Mouse (Mus musculus): ENCODE results near the gene Zfp462. TPM values are rescaled to one million over a fixed set of nuclear protein-coding genes. Genes with fewer than 3 reads are reported as not detected.
"Not testable (repeated sequence)": the region's sequence is repeated elsewhere in the genome, so short reads cannot be mapped to it uniquely, and the experiment has no call there.

Zfp462 gene
- 10 to 100 TPM; 39.9 to 61.7 TPM for total RNA-seq (2021)
- long read RNA-seq, experiment 1, partial matches to known transcripts = 4 of 7 reads
- long read RNA-seq, experiment 1, other reads (novel, unspliced or antisense) = 3 of 7 reads
- long read RNA-seq, experiment 2, partial matches to known transcripts = 1 of 2 reads
- long read RNA-seq, experiment 2, other reads (novel, unspliced or antisense) = 1 of 2 reads

DNA sequence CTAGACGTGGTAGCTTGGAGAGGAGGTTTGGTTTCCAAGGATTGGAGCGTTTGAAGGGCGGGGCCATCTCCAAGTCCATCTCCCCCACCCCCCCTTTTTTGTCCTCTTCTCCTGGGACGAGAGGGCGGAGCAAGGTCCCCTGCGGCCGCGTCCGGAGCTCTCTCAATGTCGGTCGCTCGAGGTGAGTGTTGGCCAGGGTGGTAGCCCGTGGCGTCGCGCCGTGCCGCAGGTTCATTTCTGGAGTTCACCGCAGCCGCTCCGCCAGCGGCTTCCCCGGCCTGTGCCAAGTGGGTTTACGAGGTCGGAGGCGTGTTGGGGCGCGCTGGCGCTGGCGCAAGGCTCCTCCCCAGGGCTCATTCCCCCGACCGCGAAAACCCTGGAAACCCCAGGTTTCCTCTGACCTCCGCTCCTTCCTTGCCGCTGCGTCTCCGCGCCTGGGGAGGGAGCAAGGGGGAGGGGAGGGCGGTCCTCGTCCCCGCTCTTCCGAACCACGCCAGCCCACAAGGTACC, at the start of gene Zfp462:
Gene Zfp462 (plus strand): TSS at position 128 of the 510 bp plus-strand sequence.
- peak; percentile 74 to 81 for DNase-seq

DNA sequence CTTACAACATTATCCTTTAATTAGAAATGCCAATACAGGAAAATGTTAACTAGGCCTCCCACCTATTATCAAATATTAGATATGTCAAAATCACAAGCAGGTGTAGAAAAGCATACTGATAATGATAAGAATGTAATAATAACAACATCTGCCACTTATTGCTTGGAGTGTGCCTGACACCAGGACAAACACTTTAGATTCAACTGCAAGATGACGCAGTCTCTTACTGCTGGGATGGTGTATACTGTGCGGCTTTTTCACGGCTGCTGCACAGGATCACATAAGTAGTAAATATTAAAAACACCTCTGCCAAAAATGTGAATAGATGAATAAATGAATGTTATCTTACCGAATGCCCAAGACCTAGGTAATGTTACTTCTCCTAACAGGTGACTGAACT, 48.8 kb upstream of the Zfp462 start:
- no peak for DNase-seq

DNA sequence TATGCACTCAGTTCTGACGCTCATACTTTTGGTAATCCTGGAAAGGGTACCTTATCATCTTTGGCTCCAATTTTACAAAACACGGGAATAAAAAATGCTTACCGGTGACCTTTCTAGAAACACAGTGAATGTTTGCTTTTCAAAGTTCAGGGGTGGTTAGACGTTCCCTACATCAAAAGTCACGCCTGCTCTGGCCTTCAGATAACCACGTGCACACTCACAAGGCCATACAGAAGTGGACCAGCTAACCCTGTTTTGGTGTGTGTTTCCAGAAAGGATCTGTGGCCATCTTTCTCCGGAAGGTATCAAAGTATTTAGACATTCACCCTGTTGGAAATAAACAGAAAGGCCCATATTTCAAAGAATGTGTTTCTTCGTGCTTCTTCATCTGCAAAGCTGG, 40.2 kb upstream of the Zfp462 start:
- DNase-seq = peak; percentile 35 to 53

DNA sequence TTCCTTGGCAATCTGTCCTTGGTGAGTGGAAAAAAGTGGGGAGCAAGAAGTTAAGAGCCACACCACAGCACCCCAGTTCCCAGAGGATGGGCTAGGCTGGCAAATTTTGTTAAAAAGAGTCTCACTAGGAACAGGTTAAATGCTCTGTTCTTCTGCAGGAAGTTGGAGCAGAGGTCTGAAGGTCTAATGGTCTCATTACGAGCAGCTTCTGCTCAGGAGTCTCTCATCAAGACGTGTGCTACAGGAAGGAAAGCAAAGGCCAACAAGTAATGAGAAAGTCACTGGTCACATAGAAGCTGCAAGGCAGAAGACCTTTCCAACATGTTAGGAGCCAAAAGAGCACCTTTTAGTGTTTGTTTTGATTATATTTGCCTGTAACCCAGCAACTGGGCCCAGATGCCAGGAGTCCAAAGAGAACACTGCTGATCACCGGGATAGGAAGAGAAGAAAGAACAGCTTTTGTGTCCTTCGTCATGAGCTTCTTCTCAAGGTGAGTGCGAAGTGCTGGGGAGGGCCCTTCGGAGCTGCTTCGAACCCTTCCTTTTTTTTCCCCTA, 39.4 kb upstream of the Zfp462 start:
- no peak for DNase-seq

DNA sequence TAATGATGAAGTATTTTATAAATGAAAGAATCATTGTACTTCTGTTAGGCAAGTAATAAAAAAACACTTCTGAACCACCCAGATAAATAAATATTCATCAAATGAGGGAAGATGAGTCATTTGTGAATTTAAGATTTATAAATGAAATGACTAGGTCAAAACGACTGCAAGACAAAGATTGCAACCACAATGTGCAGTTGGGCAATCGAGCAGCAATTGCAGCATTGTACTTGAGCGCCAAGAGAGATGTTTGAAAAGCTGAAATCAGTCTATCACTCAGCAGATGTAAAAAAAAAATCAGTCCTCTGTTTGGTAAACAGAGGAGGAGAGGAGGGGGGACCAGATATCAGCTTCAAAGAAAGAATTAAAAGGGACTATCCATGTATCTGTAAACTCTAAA, 34.5 kb upstream of the Zfp462 start:
- peak; percentile 51 to 80 for DNase-seq

DNA sequence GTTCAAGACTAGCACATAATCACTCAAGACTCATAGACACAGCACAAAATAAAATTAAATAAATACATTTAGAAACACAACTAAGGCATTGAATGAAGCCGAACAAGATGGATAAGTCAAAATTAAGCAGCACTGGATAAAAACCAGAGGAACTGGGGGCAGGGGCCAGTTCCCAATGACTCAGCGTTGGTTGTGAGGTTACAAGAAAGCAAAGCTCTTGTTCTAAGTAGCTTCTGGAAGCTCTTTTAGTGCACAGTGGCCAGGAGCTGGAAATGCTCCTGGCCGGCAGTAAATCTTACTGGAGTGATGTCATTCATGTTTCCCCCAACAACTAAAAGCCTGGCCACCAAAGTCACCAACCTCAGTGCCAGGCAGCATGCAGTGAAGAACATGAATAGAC, 26.6 kb upstream of the Zfp462 start:
- no peak for DNase-seq

DNA sequence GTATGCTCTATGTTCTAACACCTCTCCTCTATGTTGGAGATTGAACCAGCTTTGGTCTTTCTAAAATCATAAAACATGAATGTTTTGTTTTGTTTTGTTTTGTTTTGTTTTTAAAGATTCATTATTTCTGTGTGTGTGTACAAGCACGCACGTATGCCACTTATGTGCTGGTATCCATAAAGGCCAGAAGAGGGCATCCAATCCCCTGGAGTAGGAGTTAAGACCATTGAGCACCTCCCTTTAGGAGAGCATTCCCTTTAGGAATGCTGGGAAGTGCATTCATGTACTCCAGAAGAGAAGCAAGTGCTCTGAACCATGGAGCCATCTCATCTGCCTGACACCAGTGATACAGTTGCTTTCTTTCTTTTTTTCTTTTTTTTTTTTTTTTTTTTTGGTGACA, 21.5 kb upstream of the Zfp462 start:
- DNase-seq = no peak

DNA sequence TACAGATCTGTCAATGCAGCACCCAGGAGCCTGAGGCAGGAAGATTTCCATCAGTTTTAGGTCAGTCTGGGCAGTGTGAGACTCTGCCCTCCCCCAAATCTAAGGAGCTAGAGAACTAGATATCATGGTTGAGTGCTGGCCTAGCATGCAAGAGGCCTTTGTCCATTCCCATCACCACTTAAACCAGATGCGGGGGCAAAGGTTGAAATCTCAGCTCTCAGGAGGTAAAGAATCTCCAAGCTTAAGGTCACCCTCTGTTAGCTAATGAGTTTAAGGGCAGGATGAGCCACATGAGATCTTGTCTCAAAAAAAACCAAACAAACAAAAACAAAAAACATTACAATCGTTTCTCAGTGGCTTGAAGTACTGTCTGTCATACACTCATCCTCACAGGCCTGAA, 20.5 kb upstream of the Zfp462 start:
- DNase-seq = no peak

DNA sequence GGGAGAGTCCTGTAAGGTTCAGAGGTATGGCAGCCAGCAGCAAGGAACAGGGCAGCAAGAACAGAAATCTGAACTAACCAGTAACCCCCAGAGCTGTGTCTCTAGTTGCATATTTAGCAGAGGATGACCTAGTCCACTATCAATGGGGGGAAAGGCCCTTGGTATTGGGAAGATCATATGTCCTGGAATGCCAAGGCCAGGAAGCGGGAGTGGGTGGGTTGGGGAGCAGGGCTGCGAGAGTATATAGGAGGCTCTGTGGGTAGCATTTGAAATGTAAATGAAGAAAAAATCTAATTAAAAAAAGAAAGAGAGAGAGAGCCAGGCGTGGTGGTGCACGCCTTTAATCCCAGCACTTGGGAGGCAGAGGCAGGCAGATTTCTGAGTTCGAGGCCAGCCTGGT, 18.4 kb upstream of the Zfp462 start:
- DNase-seq = not testable (repeated sequence)

DNA sequence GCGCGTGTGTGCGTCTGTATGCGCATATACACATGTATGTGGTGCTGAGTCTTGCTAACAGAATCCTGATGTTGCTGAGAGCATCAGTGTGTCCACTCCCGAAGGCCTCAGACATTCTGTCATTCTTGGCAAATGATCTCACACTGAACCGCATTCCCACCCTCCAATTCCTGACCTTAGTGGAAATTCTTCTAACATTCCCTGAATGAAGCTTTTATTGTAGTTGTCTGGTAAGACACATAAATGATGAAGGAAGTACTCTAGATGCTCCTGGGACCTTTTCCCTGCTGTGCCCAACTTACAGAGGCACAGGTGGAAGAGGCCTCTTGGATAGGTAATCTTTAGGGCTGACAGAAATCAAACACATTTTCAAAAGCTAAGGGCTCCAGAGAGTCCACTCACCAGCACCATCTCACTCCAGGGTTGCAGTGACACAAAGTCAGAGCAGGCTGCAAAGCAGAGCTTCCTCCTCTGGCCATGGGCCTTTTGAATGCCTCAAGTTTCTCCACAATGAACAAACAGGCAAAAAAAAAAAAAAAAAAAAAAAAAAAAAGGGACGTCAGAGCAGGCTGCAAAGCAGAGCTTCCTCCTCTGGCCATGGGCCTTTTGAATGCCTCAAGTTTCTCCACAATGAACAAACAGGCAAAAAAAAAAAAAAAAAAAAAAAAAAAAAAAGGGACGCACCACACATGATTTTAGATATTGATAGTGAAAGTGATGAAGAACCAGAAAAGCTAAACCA, 17.4 kb upstream of the Zfp462 start:
- not testable (repeated sequence) for DNase-seq

DNA sequence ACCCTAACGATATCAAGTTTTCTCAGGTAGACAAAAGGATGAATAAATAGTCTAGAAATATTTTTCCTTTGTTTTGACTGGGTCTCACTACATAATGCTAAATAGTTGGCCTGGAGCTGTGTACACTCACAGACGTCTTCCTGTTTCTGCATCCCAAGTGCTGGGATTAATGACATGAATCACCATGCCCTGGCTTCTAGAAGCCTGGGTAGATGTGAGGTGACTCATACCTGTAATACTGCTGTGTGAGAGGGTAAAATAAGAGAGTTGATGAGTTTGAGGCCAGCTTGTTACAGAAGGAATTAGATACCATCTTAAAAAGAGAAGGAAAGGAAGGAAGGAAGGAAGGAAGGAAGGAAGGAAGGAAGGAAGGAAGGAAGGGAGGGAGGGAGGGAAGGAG, 15.2 kb upstream of the Zfp462 start:
- no peak for DNase-seq

DNA sequence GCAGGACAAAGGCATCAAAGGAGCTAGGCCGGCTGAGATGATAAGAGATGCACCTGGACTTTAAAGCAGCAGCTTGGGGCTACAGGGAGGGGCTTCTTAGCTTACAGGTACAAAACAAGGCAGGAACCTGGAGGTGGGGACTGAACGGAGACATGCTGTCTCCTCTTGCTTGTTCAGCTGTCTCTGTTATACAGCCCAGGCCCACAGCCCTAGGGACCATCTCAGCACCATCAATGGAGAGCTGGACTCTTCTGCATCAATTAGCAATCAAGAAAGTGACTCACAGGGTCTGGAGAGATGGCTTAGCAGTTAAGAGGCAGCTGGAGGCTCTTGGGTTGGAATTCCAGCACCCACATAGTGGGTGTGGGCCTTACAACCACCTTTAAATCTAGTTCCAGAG, 12.2 kb upstream of the Zfp462 start:
- DNase-seq = no peak

DNA sequence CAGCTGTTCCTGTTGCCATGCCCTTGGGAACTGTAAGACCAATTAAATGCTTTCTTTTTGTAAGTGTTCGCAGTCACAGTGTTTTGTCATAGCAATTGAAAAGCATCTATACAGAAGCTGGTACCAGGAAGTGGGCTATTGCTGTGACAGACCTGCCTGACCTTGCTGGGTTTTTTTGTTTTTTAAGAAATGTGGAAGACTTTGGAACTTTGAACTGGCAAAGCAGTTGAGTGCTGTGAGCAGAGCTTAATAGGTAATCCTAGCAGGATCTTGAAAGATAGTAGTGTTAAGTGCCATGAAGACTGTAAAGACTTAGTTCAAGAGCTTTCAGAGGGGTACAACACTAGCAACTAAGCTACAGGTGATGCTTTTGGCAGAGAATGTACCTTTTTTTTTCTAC, 7.7 kb upstream of the Zfp462 start:
- no peak for DNase-seq

DNA sequence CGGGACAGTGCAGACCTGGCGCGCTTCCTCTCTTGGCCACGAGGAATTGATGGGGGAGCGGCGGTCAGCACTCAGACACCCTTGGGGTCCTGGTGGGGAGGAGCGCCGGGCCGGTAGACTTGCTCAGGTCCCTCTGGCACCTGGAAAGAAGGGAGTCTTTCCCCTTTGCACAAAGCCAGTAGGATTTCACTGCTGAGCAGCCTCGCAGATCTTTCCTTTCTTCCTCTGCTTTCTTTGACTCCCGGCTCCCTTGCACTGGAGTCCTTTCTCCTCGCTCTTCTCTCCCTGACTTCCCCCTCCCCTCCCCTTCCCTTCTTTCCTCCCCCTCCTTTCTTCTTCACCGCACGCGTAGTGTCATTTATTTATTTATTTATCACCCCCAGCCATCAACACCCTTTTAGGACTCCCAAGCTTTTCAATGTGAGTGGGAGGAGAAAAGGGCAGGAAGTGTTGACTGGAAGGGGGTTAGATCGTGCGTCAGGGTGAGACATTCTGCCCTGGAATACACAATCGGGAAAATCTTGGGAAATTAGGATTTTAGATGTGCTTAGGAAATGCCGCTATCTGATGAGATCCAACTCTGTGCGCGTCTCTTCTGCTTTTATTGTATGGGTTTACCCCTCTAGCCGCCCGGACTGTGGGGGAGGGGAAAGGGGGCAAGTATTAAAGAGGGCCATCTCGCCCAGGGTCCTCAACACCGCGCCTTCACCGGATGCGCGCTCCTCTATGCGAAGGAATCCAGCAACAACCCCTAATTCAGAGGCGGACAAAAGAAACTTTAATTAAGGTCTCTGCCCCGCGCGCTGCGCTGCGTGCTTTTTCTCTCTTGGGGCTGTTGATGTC, 976 bp downstream of the Zfp462 start:
- DNase-seq = peak; percentile 40 to 57

DNA sequence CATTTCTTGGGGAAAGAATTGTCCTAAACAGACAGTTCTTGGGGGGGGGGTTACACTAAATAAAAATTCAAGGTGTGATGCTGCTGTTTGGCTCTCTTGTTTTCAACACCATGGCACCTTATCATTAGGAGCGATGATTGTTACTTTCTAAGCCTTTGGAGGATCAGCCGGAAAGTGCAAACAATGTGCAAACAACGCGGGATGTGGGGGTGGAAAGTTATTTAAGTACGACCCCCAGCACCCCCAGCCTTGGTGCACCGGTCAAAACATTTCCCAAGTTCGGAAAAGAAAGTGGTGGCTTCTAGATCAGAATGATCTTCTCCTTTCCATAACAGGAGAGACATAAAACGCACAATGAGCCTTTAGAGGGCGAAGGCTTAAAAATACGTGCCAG, 1.8 kb downstream of the Zfp462 start:
- no peak for DNase-seq

DNA sequence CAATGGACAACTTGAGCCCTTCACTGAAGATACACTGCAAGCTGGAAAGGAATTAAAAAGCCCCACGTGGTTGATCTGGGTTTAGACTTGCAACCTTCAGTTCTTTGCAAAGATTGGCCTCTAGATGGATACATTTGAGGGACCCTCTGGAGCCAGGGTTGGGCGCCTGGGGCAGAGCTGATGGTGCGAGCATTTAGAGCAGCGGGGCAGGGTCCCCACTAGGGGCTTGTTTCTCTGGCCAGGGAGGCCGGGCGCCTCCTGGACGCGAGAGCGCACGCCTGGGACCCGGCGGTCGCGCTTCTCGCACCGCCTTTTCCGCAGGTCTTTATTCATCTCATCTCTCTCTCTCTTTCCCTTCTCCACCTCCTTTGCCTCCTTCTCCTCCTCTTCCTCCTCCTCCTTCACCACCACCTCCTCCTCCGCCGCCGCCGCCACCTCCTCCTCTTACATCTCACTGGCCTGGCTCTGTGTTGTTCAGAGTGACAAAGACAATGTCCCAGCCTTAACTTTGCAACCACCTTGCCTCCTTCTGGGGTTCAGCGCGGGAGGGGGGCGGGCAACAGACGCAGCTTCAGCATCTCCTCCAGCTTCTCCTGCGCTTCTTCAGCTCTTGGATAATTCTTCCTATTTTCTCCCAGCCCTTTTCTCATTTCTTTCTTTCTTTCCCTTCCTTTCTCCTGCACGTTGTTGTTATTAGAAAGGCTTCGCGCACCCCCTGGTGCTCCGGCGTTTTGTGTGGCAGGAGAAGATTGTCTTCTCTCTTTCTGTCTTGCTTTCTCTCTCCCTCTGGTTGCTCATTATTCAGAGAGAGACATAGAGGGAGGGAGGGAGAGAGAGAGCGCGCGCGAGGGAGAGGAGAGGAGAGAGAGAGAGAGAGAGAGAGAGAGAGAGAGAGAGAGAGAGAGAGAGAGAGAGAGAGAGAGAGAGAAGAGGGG, 2.5 kb downstream of the Zfp462 start:
- peak; percentile 51 to 65 for DNase-seq

DNA sequence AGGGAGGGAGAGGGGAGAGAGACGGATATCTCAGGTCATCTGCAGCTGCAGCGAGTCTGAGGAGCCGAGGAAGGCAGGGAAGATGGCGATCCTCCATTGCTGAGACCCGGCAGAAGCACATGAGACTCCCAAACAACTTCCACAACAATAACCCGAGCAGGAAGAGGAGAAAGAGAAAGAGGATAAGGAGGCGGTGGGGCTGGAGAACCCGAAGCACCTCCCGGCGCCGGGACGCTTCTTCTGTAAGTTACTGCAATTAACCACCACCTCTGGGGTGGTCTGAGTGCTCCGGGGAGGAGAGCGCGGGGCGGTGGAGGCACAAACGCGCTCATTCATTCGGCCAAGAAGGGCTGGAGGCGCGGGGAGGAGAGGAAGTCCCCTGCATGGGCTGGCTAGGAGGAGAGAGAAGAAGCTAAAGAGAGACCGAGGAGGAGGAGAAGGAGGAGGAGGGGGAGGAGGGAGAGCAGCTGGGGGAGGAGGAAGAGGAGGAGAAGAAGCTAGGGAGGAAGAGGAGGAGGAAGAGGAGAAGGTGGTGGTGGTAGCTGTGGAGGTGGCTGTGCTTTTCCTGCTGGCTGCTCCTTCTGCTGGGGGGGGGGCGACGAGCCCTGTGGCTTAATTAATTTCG, 3.3 kb downstream of the Zfp462 start:
- peak; percentile 53 to 64 for DNase-seq

DNA sequence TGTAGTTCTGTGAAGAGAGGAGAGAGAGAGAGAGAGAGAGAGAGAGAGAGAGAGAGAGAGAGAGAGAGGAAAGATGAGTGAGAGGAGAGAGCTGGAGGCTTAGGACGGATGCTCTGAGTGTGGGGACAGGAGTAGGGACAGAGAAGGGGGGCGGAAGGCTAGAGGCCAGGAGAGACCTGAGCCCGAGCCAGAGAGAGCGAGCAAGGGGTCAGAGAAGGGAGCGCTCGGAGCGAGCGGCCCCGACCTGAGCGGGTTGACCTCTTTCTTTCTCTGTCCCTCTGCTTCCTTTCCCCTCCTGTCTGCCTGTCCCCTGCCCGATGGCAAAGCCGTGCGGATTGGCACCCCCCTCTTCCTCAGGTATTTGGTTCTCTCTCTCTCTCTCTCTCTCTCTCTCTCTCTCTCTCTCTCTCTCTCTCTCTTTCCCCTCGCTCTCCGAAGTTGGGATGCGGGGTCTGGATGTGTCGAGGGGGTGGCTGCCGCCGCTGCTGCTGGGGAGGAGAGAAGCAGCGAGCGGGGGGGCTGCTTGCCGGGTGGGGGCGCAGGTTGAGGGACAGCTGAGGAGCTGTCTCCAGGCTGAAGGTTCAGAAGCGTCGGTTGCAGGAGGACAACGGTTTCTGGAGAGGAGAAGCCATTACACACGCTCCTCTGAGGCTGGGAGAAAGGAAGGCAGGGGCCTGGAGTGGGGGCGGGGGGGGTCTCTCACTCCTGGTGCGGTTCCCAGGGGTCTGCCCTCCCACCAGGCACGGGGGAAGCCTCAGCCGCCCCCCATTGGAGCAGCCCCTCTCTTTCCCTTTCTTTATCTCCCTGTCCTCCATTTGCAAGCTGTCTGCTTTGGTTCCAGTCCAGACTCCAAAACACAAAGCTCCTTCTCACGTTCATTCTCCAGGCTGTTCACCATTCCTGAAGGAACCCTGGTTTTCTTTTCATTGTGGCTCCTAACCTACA, 4.0 kb downstream of the Zfp462 start:
- peak; percentile 56 to 72 for DNase-seq

DNA sequence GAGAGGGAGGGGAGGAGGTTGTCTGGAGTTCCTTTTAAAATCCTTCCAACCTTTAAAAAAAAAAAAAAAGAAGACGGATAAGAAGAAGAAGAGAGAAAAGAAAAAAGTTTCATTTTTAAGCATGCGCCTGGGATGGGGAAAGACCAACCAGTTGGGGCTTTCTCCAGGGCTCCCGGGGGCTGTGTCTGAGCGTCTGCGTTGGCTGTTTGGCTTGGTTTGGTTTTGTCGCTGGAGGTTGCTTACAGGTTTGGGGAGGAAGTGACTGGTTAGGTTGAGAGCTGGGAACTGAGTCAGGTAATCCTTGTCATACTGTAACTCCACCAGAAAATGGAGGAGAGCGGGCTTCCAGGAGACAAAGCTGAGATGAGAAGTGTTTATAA, 4.7 kb downstream of the Zfp462 start:
- DNase-seq = peak in 1 of 2 experiments; percentile 47

DNA sequence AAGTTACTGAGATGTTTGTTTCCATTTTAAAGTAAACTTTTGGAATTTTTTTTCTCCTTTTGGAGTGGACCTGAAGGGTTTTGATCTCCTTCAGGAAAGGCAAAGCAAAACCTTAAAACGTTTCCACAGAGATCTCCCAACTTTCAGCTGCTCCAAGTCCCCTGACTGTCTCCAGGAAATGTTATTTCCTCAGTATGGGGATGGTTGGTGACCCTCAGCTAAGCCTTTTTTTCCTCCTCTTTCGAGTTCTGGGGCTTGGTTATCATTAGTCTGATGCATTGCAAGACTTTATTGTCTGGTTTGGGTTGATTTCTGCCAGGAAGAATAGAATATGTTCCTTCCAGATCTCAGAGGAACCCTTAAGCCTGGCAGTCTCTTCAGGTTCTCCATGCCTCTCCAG, 5.3 kb downstream of the Zfp462 start:
- DNase-seq = no peak

All from adrenal gland, postnatal 36 days (tissue).